Mouse (Mus musculus) urinary bladder, postnatal 14 days (tissue): ENCODE measurements at regions not wholly inside any gene's neighbourhood (a gene's known extent, or its start where the extent isn't known, plus 50 kb on each side); places are given as distances from the start of the nearest gene placed in this dataset.

Experiments
- DNase-seq: peaks from one replicate; pipeline ENCODE4 v3.0.0; 2021; ENCODE audit warnings: low spot score

DNA sequence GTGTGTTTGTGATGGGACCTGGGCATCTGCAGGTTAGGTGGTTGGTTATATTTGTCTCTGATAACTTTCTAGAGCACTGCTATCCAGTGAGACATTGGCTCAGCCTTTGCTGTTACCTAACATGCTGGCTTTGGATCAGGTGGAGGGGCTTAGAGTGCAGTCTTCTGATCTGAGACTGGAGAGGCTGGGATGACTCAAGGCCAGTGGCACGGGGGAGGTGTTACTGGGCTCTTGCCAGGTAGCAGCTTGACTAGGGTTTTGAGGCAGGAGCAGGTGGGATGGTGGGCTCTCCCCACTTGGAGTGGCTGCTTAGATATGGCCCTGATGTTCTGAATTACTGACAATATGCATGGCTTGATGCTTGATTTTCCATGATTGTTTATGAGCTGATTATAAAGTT, 236.0 kb downstream of the Zfp704 start:
- DNase-seq: no peak

DNA sequence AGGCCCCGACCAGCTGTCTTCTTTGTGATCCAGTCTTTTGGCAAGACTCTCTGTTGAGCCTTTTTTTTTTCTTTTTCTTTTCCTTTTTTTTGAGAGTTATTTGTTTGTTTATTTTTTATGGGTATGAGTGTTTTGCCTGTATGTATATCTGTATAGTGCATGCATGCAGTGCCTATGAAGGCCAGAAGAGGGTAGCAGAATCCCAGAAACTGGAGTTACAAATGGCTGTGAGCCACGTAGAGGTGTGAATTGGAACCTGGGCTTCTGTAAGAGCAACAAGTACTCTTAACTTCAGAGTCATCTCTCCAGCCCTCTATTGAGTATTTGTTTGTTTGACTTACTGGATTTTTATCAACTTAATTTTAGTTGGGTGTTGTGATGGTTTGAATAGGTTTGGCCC, 239.8 kb downstream of the Zfp704 start:
- no peak for DNase-seq

DNA sequence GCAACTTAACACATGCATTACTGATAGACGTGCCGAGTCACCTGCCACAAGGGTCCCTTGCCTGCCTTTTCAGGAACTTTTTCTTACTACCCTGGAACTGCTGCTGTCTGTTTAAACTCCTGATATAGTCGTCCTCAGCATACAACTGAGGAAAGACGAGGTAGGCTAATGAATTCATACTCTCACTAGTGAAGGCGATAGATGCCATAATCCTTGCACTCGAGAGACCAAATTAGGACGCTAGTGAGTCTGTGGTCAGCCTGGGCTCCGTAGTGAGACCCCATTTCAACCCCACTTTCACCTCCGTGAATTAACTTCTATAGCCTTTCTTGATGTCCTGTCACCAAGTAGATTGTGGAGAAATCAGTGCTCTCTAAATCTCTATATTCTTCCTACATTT, 244.1 kb downstream of the Zfp704 start:
- no peak for DNase-seq

DNA sequence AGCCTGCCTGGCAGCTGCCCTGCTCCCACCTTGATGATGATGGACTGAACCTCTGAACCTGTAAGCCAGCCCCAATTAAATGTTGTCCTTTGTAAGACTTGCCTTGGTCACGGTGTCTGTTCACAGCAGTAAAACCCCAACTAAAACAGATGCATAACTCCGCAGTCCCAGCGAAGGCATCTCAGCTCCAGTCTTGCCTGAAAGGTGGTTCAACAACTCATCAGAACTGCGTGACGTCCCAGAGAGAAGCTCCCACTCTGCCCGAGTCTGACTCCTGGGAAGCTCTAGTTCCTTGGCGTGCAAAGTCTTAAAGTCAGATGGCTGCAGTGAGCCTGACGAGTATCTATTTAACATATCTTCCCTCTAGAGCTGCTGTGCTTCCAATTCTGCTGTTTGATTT, 250.7 kb downstream of the Zfp704 start:
- DNase-seq: no peak

DNA sequence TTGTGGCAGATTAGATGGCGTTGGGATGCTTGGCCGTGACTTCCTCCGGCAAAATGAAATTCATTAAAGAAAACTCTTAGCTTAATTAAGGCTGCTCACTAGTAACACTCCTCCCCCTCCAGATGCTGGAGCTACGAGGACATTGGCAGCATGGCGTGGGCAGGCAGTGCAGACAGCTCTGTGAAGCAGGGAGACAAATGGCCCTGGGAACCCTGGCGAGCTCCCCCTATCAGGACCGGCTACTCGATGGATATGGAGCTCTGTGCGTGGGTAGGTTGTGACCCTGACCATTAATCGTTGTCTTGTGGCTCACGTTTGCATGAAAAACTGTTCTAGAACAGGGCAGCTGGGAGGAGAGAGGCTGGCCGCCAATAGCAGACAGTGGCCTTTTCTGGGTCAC, 251.8 kb downstream of the Zfp704 start:
- DNase-seq: no peak

DNA sequence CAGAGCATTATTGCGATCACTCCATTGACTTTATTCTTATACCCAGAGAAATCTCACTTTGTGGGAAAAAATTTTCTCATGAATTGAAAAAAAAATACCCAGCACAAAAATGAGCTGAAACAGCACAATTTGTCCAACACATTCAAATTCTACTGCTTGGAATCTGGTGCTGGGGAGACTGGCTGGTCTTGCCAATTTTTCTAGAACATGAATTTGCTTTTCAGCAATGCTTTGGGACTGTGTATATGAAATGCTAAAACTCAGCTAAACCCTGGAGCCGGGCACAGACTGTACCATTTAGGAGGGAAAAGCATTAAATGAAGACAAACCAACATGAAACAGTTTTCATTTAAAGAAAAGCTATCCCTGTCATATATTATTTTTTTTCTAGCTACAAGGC, 252.2 kb downstream of the Zfp704 start:
- DNase-seq: no peak

DNA sequence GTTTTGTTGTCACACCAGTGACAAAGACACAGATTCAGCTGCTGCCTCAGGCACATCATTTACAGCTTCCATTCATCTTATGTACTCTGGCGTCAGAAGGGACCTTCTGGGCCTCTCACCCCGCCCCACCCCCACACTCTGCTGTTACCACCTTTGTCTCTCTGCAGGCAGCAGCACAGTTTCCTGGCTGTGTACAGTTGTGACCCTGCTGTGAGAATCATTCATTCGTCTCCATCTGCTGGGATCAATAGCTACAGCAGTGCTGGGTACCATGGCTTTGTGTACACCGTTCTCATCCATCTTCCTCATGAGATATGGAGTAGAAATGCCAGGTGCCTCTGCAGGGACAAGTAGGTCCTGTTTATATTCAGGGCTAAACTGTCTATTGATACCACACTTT, 254.0 kb downstream of the Zfp704 start:
- no peak for DNase-seq

DNA sequence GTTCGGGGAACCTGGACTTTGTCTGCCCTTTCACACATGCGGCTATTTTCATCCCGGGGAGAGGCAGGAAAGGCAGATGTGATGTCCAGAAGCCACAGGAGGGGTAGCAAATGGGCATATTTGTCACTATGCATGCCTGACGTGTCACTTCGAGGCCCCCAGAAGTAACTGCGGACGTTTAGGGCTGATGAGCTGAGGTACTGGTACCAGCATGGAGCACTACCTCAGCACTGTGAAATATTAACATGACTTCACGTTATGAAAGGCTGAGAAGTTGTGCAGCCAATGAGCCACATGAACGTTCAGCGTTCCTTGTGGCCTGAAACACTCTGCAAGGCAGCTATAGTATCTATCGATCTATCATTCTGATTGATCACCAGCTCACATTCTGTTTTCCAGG, 255.1 kb downstream of the Zfp704 start:
- no peak for DNase-seq

DNA sequence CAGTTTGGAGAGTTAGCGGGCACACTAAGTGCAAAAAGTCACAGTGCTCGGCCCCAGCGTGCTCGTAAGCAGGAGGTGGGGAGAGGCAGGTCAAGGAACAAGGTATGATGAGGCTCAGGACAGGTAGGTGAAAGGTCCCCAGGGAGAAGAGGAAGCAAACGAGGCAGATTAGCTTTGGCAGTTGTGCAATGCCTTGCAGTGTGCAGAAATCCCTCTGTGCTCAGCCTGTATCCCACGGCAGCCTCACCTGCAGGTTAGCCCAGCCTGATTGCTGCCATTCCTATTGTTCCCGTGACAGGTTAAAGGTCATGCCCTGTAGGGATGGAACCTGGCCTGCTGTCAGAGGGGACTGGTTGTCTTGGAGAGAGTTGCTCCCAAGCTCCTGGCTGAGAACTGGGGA, 257.6 kb downstream of the Zfp704 start:
- no peak for DNase-seq

DNA sequence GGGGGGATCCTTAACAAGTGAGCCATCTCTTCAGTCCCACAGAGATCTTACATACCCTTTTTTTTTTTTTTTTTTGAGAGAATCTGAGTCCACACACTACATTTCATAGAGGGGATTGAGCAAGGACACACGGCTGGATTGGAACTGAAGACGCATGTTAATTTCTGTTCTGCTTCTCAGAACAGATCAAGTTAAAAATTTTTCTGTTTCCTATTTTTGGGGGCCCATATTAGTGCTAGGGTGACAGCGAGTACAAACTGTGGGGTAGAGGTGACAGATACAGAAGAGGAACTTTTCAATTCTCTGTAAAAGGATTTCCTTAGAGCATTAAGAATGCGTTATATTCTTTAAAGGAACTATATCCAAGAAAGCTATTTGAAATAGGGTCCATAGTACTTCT, 260.1 kb downstream of the Zfp704 start:
- no peak for DNase-seq

DNA sequence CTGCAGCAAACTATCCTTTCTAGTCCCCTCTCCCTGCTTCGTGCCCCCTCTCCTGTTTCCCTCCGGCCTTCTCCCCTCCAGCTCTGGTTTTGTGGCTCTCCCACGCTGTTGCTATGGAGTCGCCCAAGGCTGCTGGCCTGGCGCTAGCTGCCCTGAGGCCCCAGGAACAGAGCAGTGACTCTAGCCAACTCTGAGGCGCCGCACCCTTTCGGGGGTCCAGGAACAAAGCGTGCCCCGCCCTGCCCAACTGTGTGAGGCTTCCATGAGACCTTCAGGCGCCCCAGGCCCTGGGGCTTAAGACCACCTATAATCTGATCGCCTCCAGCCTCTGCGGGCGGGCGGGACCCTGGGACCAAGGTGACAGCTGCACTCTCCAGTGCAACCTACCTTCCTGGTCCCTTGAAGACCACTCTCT, 262.4 kb downstream of the Zfp704 start:
- DNase-seq: peak; percentile 40

DNA sequence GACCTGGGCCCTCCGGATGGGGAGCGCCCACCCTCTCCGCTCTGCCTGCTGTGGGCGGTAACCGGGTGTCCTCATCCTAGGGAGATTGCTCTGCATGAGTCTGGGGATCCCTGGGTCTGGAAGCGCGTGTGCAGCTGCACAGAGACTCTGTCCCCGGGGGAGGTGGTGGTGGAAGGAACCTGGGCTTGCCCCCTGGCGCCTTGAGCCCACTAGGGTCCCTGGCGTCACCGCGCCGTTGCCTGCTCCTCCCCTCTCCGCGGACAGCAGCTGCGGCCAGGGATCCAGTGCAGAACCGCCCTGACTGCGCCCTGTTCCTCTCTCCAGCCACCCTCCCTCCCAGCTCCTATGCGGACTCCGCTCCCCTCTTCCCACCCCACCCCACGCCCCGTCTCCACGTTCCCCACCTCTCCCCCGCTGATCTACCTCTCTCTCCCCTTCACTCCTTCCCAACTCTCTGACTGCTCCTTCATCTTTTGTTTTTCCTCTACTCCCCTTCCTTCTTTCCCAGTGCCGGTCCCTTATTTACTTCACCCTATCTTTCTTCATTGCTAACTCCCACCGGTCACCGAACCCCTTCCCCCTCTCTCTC, 262.9 kb downstream of the Zfp704 start:
- DNase-seq: peak; percentile 33

DNA sequence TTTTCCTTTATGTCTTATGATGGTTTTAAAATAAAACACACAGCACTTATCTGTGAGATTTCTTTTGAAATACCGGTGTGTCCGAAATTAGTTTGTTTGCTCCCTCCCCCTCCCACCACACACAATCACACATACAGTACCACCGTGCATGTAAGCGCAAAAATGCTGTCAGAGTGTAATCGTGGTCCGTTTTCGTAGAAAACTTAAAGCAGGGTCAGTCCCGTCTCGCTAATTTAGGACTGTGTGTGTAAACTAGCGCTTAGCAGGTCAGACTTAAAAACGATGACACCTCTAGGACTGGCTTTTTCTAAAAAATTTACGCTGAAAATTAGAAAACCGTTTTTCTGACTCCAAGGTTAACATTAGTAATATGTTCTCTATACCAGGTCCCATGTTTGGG, 263.5 kb downstream of the Zfp704 start:
- no peak for DNase-seq

DNA sequence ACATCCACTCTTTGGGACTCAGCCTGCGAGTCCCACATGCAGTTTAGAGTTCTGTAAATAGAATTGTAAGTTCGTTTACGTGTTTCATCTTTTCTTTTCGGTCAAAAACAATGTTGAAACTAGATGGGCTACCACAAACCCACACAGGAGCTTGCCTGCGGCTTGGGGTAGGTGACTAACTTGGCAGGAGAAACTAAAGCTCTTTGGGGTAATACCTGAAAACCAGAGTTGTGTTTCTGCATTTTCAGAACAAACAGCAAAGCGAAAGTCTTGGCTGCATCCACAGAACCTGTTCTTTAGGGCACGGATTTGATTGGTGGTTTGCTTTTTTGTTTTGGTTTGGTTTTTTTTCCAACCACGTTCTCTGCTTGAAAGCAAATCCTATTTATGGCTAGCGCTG, 264.0 kb downstream of the Zfp704 start:
- DNase-seq: no peak

DNA sequence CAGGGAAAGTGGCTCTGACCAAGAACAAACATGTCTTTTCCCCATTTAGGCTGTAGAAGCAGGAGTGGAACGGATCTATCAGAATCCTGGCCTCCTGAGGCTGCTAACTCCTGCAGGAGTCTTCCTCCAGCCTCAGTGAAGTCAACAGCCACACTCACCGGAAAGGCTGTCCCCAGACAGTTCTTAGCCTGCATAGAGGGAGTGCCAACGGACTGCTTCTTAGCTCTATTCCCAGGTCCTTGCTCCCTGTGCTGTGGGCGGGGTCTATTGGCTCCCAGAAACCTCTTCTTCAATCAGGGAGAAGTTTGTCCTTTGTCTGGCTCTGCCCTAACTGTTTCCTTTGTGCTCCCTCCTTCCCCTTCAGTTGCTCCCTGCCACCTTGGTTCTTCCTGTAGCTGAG, 266.3 kb downstream of the Zfp704 start:
- DNase-seq: no peak

DNA sequence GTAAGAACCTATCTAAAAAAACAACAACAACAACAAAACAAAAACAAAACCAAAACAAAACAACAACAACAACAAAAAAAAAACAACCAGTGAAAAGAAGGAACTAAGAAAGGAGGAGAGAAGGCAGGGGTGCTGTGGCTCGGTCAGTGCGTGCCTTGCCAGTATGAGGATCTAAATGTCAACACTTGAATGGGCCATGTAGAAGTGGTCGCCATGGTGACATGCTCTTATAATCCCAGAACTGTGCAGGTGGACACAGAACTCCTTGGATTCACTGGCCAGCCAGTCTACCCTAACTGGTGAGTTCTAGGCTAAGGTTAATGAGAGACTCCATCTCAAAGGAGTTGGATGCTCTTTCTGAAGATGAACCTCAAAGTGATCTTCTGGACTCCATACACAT, 267.7 kb downstream of the Zfp704 start:
- no peak for DNase-seq

DNA sequence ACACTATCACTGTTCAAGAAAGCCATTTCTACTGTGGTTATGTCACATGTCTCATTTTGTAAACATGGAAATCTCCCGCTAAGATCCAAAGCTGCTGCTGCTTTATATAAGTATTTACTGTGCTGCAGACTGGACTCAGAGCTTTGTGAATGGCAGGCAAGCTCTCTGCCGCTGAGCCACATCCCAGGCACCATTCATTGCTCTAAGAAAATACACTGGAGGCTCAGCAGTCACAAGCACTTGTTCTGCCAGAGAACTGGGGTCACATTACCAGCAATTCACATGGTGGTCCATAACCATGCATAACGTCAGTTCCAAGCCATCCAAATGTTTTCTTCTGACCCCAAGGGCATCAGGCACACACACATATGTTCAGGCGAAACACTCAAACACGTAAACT, 268.2 kb downstream of the Zfp704 start:
- DNase-seq: no peak

DNA sequence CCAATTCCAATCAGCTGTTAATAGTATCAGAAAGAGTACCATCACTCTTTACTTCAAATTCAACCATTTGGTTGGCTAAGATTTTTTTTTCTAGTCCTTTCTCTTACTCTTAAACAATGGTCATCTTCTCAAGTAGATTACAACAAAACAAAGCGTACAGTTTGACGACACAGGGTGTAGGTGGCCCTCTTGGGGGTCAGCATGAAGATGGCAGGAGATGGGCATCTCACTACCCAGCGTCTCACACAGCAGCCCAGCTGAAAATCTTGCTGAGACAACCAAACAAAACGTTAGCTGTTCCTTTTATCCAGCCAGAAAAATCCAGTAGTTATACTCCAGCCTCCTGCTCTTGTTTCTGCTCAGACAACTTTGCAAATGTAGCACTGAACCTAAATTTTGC, 268.6 kb downstream of the Zfp704 start:
- no peak for DNase-seq

DNA sequence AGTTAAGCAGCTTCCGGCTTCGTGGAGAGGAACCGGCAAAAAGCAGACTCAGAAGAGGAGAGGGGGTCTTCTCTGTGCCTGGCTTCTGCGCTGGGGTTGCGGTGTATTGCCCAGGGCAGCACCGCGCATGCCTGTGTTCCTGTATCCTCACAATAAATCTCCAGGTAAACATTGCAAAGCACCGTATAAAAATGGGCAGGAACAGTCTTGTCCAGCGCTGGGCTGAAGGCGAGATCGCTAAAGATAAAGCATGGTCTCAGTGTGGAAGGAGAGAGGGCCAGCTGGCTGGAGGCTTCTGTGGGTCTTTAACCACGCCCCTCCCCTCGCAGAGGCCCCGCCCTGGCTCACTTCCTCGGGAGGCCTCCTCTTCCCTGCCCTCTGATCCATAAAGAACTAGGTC, 269.1 kb downstream of the Zfp704 start:
- peak; percentile 85 for DNase-seq

DNA sequence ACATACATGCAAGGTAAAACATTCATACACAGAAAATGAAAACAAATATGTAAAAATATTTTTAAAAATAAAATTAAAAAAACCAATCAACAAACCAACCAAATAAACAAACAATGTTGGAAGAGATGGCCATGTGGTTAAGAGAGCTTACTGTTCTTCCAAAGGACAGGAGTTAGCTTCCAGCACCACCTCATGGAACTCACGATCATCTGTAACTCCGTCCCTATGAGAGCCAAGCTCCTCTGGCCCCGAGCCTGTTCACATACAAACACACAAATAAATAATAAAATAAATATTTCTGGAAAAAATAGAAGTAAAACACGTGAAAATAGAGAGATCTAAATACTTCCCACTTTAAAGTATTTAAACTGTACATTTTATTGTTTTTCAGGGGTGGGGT, 269.5 kb downstream of the Zfp704 start:
- DNase-seq: no peak

DNA sequence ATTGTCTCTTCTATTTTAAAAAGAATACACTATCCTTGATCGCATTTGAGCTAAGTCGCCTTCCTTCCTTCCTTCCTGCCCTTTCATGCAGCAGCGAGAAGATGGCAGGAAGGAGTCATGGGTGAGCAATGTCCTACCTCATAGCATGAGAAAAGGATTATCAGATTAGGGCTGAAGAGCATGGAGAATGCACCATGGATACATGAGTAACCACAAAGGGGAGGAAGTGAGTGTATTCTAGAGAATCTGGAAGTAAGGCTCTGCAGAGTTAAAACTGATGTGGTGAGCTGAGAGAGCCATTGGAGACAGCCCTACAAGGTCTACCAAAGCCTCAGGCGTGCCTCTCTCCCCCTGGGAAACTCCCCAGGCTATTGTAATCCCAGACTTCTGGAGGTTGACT, 270.2 kb downstream of the Zfp704 start:
- DNase-seq: no peak

DNA sequence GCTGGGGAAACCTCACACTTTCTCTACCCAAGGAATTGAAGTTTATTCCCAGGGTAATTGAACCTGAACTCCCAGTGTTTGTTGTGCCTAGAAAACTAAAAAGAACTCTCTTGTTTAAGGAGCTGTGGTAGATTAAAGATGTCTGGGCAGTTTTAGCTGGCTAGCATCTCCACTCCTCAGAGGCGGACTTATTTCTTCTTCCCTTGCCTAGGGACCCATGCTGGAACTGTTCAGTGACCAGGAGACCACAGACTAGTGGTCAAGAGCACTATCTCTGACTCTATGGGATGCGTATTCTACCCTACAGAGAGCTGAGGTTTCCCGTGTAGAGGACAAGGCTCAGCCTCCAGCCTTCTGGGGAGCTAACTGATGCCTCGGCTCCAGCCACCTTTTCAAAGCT, 274.3 kb downstream of the Zfp704 start:
- DNase-seq: no peak
